Mouse (Mus musculus): ENCODE results near the gene Tmem29.
"Not testable (repeated sequence)": the region's sequence is repeated elsewhere in the genome, so short reads cannot be mapped to it uniquely, and the experiment has no call there.

GRCm38 (mm10) chrX:150486314-150487030 lies 27.5 kb upstream of the Tmem29 start:
- TF ChIP-seq CTCF (IDR thresholded peaks at IDR 0.05; ENCODE audit: low read depth); EP300 (optimal IDR thresholded peaks at IDR 0.05): not testable (repeated sequence)

Data from stomach, postnatal 0 days (tissue).